Mouse (Mus musculus) naive thymus-derived CD4-positive, alpha-beta T cell, adult 2 months (primary cell): ENCODE measurements around the gene Chst3.
"Not testable (repeated sequence)": the region's sequence is repeated elsewhere in the genome, so short reads cannot be mapped to it uniquely, and the experiment has no call there.

ENCODE experiments used
- DNase-seq: peaks from one replicate; pipeline ENCODE4 v3.0.0-alpha.2; 2011; ENCODE audit warnings: low read depth

Chst3 gene

GRCm38 (mm10) chr10:60230321-60231088, 11.4 kb upstream of the Chst3 start:
- no peak for DNase-seq

- DNase-seq, result no peak
Observed at GRCm38 (mm10) chr10:60229113-60229512, 10.1 kb upstream of the Chst3 start.

GRCm38 (mm10) chr10:60227666-60228065, 8.6 kb upstream of the Chst3 start:
- DNase-seq, result no peak

GRCm38 (mm10) chr10:60224601-60225000, 5.5 kb upstream of the Chst3 start:
- no peak for DNase-seq

GRCm38 (mm10) chr10:60221571-60222259, 2.7 kb upstream of the Chst3 start:
- DNase-seq, result not testable (repeated sequence)

- no peak for DNase-seq
Observed at GRCm38 (mm10) chr10:60220607-60221006, 1.5 kb upstream of the Chst3 start.

- no peak for DNase-seq
Observed at GRCm38 (mm10) chr10:60220042-60220523, 1.0 kb upstream of the Chst3 start.

GRCm38 (mm10) chr10:60218033-60218590, 948 bp downstream of the Chst3 start:
- DNase-seq, result no peak

DNA sequence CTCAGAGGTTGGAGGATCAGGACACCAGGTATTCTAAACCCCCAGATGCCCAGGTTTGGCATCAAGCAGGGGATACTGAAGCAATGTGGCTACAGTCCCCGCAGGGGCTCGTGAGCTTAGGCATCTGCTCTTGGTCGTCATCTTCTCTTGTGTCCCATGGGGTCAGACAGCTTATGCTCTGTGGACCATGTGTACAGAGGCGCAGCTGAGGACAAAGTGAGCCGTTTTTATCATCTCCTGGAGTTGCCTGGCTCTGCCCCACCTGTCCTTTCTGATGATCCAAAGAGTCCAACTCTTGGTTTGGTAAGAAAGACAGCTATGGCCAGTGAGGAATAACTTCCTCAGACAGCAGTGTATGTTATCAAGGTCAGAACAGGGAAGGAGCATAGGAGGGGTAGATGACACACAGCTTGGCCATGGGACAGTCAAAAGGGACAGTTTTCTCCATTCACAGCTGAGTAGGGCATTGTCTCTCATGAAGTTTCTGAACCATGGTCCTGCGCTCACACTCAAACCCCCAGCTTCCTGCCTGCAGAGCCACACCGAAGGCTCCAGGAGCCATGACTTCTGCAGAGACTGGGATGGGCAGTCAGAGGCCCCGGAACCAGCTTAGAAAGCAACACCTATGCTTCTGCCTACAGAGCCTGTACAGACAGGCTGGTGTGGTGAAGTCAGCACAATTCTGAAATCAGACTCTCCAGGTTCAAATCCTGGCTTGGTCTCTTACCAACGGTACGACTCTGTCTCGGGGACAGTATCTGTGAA, 2.5 kb downstream of the Chst3 start:
- no peak for DNase-seq

- no peak for DNase-seq
Observed at GRCm38 (mm10) chr10:60215077-60215960, 3.7 kb downstream of the Chst3 start.

GRCm38 (mm10) chr10:60212589-60213379, 6.3 kb downstream of the Chst3 start:
- no peak for DNase-seq

DNA sequence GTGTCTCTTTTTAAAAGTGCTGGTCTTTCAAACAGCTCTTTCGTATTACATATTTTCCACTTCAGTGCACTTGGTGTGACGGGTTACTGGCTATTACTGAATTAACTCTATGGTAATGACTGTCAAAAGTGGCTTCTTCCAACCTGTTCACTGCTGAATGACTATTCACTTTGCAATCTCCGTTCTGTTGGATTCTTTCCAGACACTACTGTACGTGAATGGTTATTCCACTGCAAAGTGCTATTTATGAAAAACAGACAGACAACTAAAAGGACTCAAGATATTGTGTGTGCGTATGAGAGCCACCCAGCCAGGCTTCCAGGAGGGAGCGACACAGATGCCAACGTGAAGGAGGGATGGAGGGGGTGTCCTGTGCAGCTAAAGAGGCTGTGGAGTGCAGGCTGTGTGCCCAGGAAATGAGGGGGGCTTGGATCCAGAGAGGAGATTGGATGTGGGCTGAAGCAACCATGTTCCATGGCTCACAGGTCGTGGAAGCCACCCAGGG, 7.5 kb downstream of the Chst3 start:
- no peak for DNase-seq

GRCm38 (mm10) chr10:60210468-60210867, 8.6 kb downstream of the Chst3 start:
- DNase-seq, result no peak

DNA sequence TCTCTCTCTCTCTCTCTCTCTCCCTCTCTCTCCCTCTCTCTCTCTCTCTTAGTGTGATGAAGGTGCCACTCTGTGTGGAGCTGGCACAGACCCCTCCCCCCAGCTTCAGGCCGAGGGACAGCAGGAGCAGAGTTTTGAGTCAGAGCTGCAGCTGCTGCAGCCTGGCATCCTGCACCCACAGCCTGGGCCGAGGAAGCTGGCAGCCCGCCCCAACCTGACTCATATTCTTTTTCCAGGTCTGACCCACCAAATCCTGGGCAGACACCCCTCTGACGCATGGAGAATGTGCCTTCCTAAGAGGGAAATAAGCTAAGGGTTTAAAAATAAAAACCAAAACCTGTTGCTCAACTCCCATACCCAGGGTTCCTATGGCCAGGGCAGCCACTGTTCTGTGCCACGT, 9.8 kb downstream of the Chst3 start:
- DNase-seq, result no peak

DNA sequence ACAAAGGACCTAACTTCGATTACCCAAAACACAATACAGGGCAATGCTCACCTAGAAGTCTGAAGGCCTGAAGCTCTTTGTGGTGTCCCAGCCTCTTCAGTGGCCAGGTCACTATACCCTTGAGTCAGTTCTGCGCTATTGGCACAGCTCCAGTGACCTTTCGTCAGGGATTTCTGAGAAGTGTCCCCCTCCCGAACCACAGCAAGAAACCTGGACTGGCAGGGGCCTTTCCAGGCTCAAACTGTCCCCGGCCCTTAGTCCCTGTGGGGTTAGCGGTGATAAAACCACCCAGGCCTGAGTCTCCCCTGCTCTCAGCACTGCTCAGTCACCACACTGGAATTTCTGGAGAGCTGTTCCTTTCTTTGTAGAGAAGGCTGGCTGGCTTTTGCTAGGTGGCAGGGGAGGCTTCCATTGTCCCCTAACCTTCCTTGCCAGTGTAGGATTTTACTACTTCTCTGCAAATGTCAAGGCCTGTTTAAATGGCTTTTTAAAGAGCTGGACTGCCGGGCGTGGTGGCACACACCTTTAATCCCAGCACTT, 11.8 kb downstream of the Chst3 start:
- DNase-seq, result no peak

GRCm38 (mm10) chr10:60205601-60206241, 13.3 kb downstream of the Chst3 start:
- no peak for DNase-seq

DNA sequence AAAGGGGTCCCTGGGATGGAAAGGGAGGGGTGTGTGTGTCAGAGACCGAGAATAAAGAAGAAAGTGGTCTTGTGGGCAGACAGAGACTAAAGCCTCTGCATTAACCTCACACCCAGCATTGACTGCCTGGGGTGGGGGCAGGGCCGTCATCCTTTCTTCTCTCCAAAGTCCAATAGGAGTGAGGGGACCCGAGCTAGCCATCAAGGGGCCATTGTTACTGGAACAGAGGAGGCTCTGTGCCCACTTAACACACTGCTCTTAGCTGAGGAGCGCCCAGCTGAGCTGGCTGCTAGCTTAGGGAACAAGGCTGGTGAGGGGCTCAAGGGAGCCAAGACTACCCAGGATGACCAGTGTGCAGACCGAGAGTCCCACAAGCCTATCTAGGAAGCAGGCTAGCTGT, 16.3 kb downstream of the Chst3 start:
- no peak for DNase-seq

DNA sequence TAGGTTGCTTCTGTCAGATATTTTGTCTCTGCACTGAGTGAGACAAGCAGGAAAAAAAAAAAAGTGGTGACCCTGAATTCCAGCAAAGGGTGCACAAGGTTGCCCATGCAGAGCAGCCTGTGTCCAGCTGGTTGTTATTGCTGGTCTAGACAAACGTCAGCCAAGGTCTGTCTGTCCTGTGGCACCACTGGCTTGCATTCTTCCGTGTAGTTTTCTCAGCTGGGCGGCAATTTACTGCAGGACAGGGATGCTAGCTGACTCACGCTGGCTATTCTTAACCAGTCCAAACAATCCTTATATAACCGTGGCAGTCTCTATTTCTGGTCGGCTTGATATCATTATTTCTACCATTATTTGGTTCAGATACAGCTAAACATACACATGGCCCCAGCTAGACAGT, 18.1 kb downstream of the Chst3 start:
- DNase-seq, result no peak

- no peak for DNase-seq
Observed at GRCm38 (mm10) chr10:60199378-60199777, 19.7 kb downstream of the Chst3 start.
